Mouse (Mus musculus) liver, embryonic 14.5 days (tissue): ENCODE results near the gene Creb5.

Source experiments
- CTCF ChIP-seq: IDR thresholded peaks from 2 replicates; pipeline ENCODE4 v1.5.1; 2016; ENCODE audit warnings: antibody characterized with exemption, low read depth, control low read depth
- EP300 ChIP-seq: IDR thresholded peaks from 2 replicates; pipeline ENCODE4 v1.6.1; 2016; ENCODE audit warnings: antibody characterized with exemption, low read depth

DNA sequence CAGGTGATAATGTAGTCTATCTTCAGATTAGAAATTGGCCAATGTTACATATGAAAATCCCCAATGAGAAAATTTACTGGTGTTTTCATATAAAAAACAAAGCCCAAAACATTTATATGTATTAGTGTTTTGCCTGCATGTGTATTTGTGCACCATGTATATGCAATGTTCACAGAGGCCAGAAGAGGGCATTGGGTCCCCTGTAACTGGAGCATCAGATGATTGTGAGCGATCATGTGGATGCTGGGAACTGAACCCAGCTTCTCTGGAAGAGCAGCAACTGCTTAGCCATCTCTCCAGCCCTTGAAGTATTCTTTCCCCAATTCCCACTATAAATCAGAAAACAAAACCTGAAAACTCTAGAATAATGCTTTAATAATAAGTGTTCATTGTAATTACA is 239.4 kb downstream of the Creb5 start:
- TF ChIP-seq CTCF (no peak), EP300 (no peak)
